ENCODE assay signal across 20 mouse cellular contexts in the genomic region with DNA sequence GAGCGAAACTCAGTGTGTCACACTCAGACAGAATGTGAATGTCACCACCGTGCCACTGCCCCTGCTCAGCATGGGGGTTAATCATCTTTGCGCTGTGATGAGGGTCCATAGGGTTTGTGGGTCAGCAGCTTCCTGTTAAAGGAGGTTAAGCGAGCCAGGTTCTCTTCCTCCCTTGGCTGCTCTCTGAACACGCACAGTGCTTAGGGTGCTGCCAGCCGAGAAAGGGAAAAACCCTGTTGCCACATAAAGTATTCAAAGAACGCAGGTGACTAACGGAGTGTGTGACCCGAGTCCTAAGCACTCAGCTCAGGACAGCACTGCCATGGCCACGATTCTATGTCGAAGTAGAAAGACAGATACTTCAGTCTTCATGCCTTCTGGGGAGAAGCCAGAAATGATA.
DNase-seq lines count a peak whose midpoint lies in the region; ATAC-seq lines count a peak whose summit lies in the region.
"Had no signal": no experiment of that assay in that cellular context is flagged by ENCODE, and none has a peak within 500 bp of the region (broad histone marks: within the 10 kb centered on the region; RNA-seq: fewer than 3 reads in every experiment).

No protein-coding gene starts in this region.

- no peak overlapping the region for H3K4me2 ChIP-seq in heart, embryonic 13.5 days
- H3K4me2 ChIP-seq: forebrain, embryonic 12.5 days; hindbrain, embryonic 14.5 days; intestine, embryonic 15.5 days had no signal

- no peaks in the 10 kb centered on the region for H3K27me3 ChIP-seq in heart, embryonic 13.5 days (replicated peaks)
- no peaks in the 10 kb centered on the region for H3K27me3 ChIP-seq in limb, embryonic 10.5 days (ENCODE audit: low read depth, poor library complexity, severe bottlenecking)
- H3K27me3 ChIP-seq: forebrain, embryonic 12.5 days; intestine, embryonic 15.5 days had no signal

- H3K4me1 ChIP-seq in heart, embryonic 13.5 days: peaks cover 9% of the 10 kb centered on the region; the same call in 1 of the 2 replicates
- H3K4me1 ChIP-seq in limb, embryonic 10.5 days: peaks cover 32% of the 10 kb centered on the region
- H3K4me1 ChIP-seq: forebrain, embryonic 12.5 days had no signal

- H3K4me3 ChIP-seq in heart, embryonic 13.5 days: no peak overlapping the region
- no peak overlapping the region for H3K4me3 ChIP-seq in limb, embryonic 10.5 days
- H3K4me3 ChIP-seq: forebrain, embryonic 12.5 days; intestine, embryonic 15.5 days had no signal

- H3K36me3 ChIP-seq in heart, embryonic 13.5 days: no peaks in the 10 kb centered on the region
- H3K36me3 ChIP-seq in limb, embryonic 10.5 days: no peaks in the 10 kb centered on the region
- H3K36me3 ChIP-seq: forebrain, embryonic 12.5 days; intestine, embryonic 15.5 days had no signal

- H3K27ac ChIP-seq in heart, embryonic 13.5 days (replicated peaks): peak overlapping the region; percentile 73
- H3K27ac ChIP-seq in limb, embryonic 10.5 days: peak overlapping the region; percentile 85
- H3K27ac ChIP-seq: forebrain, embryonic 12.5 days; intestine, embryonic 15.5 days had no signal

- 73% methylated on average over 11 of the region's 11 CpGs for WGBS in heart, embryonic 13.5 days
- WGBS in limb, embryonic 10.5 days: 90% methylated on average over 11 of the region's 11 CpGs

- ATAC-seq in heart, embryonic 13.5 days (ENCODE audit: extremely low read depth, insufficient number of reproducible peaks, low FRiP score, low TSS enrichment): no peak
- no peak for ATAC-seq in erythroid progenitor cell, adult 5-6 weeks (replicated peaks; ENCODE audit: low FRiP score, poor library complexity, severe bottlenecking)
- ATAC-seq: activated CD4-positive, CD25-positive, alpha-beta regulatory T cell, adult 4 months; CD4-positive, CD25-positive, alpha-beta regulatory T cell, adult 4 months; forebrain, postnatal 0 days; intestine, embryonic 15.5 days had no signal

- no peaks in the 10 kb centered on the region for H3K9me3 ChIP-seq in heart, embryonic 13.5 days
- no peaks in the 10 kb centered on the region for H3K9me3 ChIP-seq in limb, embryonic 10.5 days (replicated peaks)
- H3K9me3 ChIP-seq: forebrain, embryonic 12.5 days; intestine, embryonic 15.5 days had no signal

- DNase-seq in heart, postnatal 4 days: no peak
- DNase-seq in kidney, postnatal 14 days: peak; percentile 7
- no peak for DNase-seq in kidney, postnatal 4 days
- peak; percentile 10 to 19 for DNase-seq in B cell, adult 2 months
- DNase-seq in limb, embryonic 10.5 days (ENCODE audit: low spot score): no peak
- DNase-seq in embryo, embryonic 11 days: no peak
- DNase-seq: adrenal gland, postnatal 14 days; cerebellum, adult 11-12 months; cerebellum, adult 9-11 months; cerebellum, postnatal 36 days; forebrain, postnatal 0 days; gastrocnemius, postnatal 25 days; kidney, adult 8-10 months had no signal

- no peak overlapping the region for H3K9ac ChIP-seq in heart, embryonic 13.5 days
- H3K9ac ChIP-seq: forebrain, embryonic 12.5 days; forebrain, postnatal 0 days; hindbrain, embryonic 14.5 days; intestine, embryonic 15.5 days had no signal

Comparison
In these comparisons a context has a peak if more than half of its experiments do, and no peak if none do; other contexts are left out.
1. DNase-seq: peak in kidney, postnatal 14 days (single experiment) and B cell, adult 2 months (2 of 2); none in heart, postnatal 4 days (single experiment), kidney, postnatal 4 days (0 of 2), limb, embryonic 10.5 days (single experiment) and embryo, embryonic 11 days (single experiment).